Mouse (Mus musculus): ENCODE measurements around the gene Dcst1. TPM values are rescaled to one million over a fixed set of nuclear protein-coding genes. Genes with fewer than 3 reads are reported as not detected.

Gene Dcst1
- polyA plus RNA-seq, 1 experiment, result not detected

- peaks cover 3% of the 10 kb centered on the region; the same call in 1 of the 2 replicates for H3K4me1 ChIP-seq (ENCODE audit: control insufficient read depth, insufficient read depth, low read length)
- TF ChIP-seq POLR2A (IDR thresholded peaks at IDR 0.05; ENCODE audit: borderline replicate concordance, low read depth, low read length), result no peak
- no peak for TF ChIP-seq CTCF (IDR thresholded peaks at IDR 0.05; ENCODE audit: low read depth, low read length)
Measured at GRCm38 (mm10) chr3:89317246-89317645, 47.8 kb downstream of the Dcst1 start.

GRCm38 (mm10) chr3:89316833-89317232, 48.2 kb downstream of the Dcst1 start:
- no peak overlapping the region for H3K4me3 ChIP-seq (ENCODE audit: insufficient read depth, low read length)
- no peak for TF ChIP-seq POLR2A (IDR thresholded peaks at IDR 0.05; ENCODE audit: borderline replicate concordance, low read depth, low read length)
- peak; percentile 66 for TF ChIP-seq CTCF (IDR thresholded peaks at IDR 0.05; ENCODE audit: low read depth, low read length)
- no peak overlapping the region for H3K27ac ChIP-seq (ENCODE audit: insufficient read depth, low read depth, low read length)
- peaks cover 3% of the 10 kb centered on the region; the same call in 1 of the 2 replicates for H3K4me1 ChIP-seq (ENCODE audit: control insufficient read depth, insufficient read depth, low read length)

More at GRCm38 (mm10) chr3:89317246-89317645, 47.8 kb downstream of the Dcst1 start:
- Histone ChIP-seq H3K27ac (ENCODE audit: insufficient read depth, low read depth, low read length) (no peak overlapping the region), H3K4me3 (ENCODE audit: insufficient read depth, low read length) (no peak overlapping the region)

GRCm38 (mm10) chr3:89315930-89316831, 48.9 kb downstream of the Dcst1 start:
- Histone ChIP-seq H3K27ac (ENCODE audit: insufficient read depth, low read depth, low read length) (no peak overlapping the region), H3K4me1 (ENCODE audit: control insufficient read depth, insufficient read depth, low read length) (peaks cover 6% of the 10 kb centered on the region), H3K4me3 (ENCODE audit: insufficient read depth, low read length) (no peak overlapping the region)
- TF ChIP-seq CTCF (IDR thresholded peaks at IDR 0.05; ENCODE audit: low read depth, low read length) (no peak), POLR2A (IDR thresholded peaks at IDR 0.05; ENCODE audit: borderline replicate concordance, low read depth, low read length) (no peak)

GRCm38 (mm10) chr3:89315195-89315929, 49.7 kb downstream of the Dcst1 start:
- H3K4me3 ChIP-seq (ENCODE audit: insufficient read depth, low read length), result 0 out of 2 replicates have a peak overlapping the region, but pooled peaks have one; percentile 5
- H3K4me1 ChIP-seq (ENCODE audit: control insufficient read depth, insufficient read depth, low read length), result peaks cover 7% of the 10 kb centered on the region
- peak; percentile 98 for TF ChIP-seq CTCF (IDR thresholded peaks at IDR 0.05; ENCODE audit: low read depth, low read length)
- no peak for TF ChIP-seq POLR2A (IDR thresholded peaks at IDR 0.05; ENCODE audit: borderline replicate concordance, low read depth, low read length)
- no peak overlapping the region for H3K27ac ChIP-seq (ENCODE audit: insufficient read depth, low read depth, low read length)

- Histone ChIP-seq H3K27ac (ENCODE audit: insufficient read depth, low read depth, low read length) (no peak overlapping the region), H3K4me1 (ENCODE audit: control insufficient read depth, insufficient read depth, low read length) (peaks cover 4% of the 10 kb centered on the region), H3K4me3 (ENCODE audit: insufficient read depth, low read length) (no peak overlapping the region)
- TF ChIP-seq CTCF (IDR thresholded peaks at IDR 0.05; ENCODE audit: low read depth, low read length) (no peak), POLR2A (IDR thresholded peaks at IDR 0.05; ENCODE audit: borderline replicate concordance, low read depth, low read length) (no peak)
Measured at GRCm38 (mm10) chr3:89314791-89315190, 50.3 kb downstream of the Dcst1 start.

GRCm38 (mm10) chr3:89314340-89314739, 50.7 kb downstream of the Dcst1 start:
- H3K4me3 ChIP-seq (ENCODE audit: insufficient read depth, low read length), result no peak overlapping the region
- H3K27ac ChIP-seq (ENCODE audit: insufficient read depth, low read depth, low read length), result no peak overlapping the region
- TF ChIP-seq POLR2A (IDR thresholded peaks at IDR 0.05; ENCODE audit: borderline replicate concordance, low read depth, low read length), result no peak
- TF ChIP-seq CTCF (IDR thresholded peaks at IDR 0.05; ENCODE audit: low read depth, low read length), result no peak
- H3K4me1 ChIP-seq (ENCODE audit: control insufficient read depth, insufficient read depth, low read length), result peaks cover 4% of the 10 kb centered on the region

GRCm38 (mm10) chr3:89308089-89308488, 57.0 kb downstream of the Dcst1 start:
- no peak for TF ChIP-seq POLR2A (IDR thresholded peaks at IDR 0.05; ENCODE audit: borderline replicate concordance, low read depth, low read length)
- TF ChIP-seq CTCF (IDR thresholded peaks at IDR 0.05; ENCODE audit: low read depth, low read length), result peak; percentile 61
- no peak overlapping the region for H3K4me3 ChIP-seq (ENCODE audit: insufficient read depth, low read length)
- peaks cover 4% of the 10 kb centered on the region; the same call in 1 of the 2 replicates for H3K4me1 ChIP-seq (ENCODE audit: control insufficient read depth, insufficient read depth, low read length)
- no peak overlapping the region for H3K27ac ChIP-seq (ENCODE audit: insufficient read depth, low read depth, low read length)

GRCm38 (mm10) chr3:89305551-89306325, 59.3 kb downstream of the Dcst1 start:
- Histone ChIP-seq H3K4me1 (ENCODE audit: control insufficient read depth, insufficient read depth, low read length) (no peaks in the 10 kb centered on the region), H3K27ac (ENCODE audit: insufficient read depth, low read depth, low read length) (no peak overlapping the region), H3K4me3 (ENCODE audit: insufficient read depth, low read length) (no peak overlapping the region)
- TF ChIP-seq CTCF (IDR thresholded peaks at IDR 0.05; ENCODE audit: low read depth, low read length), result no peak
- TF ChIP-seq POLR2A (IDR thresholded peaks at IDR 0.05; ENCODE audit: borderline replicate concordance, low read depth, low read length), result no peak

- Histone ChIP-seq H3K4me3 (ENCODE audit: insufficient read depth, low read length) (no peak overlapping the region), H3K27ac (ENCODE audit: insufficient read depth, low read depth, low read length) (no peak overlapping the region), H3K4me1 (ENCODE audit: control insufficient read depth, insufficient read depth, low read length) (no peaks in the 10 kb centered on the region)
- TF ChIP-seq CTCF (IDR thresholded peaks at IDR 0.05; ENCODE audit: low read depth, low read length) (no peak), POLR2A (IDR thresholded peaks at IDR 0.05; ENCODE audit: borderline replicate concordance, low read depth, low read length) (no peak)
Measured at GRCm38 (mm10) chr3:89305105-89305504, 59.9 kb downstream of the Dcst1 start.

Measured in bone marrow macrophage, adult 2 months (primary cell).